Mouse (Mus musculus): ENCODE measurements around the gene Gria3. TPM values are rescaled to one million over a fixed set of nuclear protein-coding genes. Genes with fewer than 3 reads are reported as not detected.

Gria3 gene
- total RNA-seq (2015; ENCODE audit: low replicate concordance): 7.3 and 11.1 TPM in 2 replicates
- 2.6 and 4.3 TPM in 2 replicates for total RNA-seq (2017; ENCODE audit: low replicate concordance)

DNA sequence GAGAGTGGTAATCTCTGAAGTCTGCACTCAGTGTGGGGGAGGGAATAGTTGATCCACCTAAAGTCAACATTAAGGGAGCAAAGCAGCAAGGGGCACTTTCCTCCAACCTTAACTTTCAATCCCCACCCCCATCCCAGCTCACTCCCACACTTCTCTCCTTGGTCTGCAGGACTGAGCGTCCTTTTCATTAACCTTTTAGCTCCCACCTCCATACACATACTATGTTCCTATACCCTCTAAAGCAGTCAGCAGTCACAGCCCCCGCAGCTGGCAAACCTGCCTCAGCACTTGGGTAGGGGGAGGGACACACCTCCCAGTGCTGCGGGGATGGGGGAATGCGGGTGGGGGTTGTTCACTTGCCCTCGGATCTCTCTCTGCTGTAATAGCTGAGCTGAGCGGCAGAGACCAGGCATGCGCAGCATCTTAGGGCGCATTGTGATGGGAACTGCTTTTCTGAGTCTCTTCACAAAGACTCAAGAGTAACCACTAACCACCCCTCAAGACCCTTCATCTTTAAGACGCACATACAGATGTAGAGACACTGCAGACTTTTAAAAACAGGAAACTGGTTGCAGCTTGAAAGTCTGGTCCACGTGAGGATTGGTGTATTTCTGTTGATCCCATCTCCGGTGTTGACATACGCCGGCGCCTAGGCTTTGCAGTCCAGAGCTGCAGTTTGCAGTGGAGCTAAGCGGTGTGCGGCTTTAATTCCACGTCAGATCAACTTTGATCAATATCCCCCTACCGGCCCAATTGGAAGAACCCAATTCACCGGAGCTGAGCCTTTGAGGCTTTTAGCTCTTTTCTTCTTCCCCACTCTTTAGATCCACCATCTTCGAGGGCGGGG is at the start of gene Gria3:
Gria3 (plus strand) TSS at position 797 of the 847 bp plus-strand sequence.
- no peak for ATAC-seq (replicated peaks; ENCODE audit: low FRiP score, poor library complexity, severe bottlenecking)

GRCm38 (mm10) chrX:41387086-41387485 is 13.6 kb upstream of the Gria3 start:
- no peak for ATAC-seq (replicated peaks; ENCODE audit: low FRiP score, poor library complexity, severe bottlenecking)

GRCm38 (mm10) chrX:41389079-41389478 is 11.6 kb upstream of the Gria3 start:
- no peak for ATAC-seq (replicated peaks; ENCODE audit: low FRiP score, poor library complexity, severe bottlenecking)

GRCm38 (mm10) chrX:41398482-41398881 is 2.2 kb upstream of the Gria3 start:
- ATAC-seq (replicated peaks; ENCODE audit: low FRiP score, poor library complexity, severe bottlenecking): no peak

DNA sequence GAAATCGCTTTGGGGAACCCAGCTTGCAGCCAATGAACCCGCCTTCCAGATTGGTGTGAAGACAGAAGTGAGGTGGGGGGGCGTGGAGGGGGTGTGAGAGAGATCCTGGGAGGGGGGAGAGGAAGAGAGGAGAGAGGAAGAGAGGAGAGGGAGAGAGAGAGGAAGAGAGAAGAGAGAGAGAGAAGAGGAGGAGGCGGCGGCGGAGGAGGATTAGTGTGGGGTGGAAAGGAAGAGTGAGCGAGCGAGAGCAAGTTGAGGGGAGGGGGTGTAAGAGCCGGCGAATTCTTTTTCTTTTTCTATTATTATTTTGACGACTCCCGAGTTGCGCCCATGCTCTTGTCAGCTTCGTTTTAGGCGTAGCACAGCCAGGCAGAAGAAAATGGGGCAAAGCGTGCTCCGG is 532 bp downstream of the Gria3 start:
- no peak for ATAC-seq (replicated peaks; ENCODE audit: low FRiP score, poor library complexity, severe bottlenecking)

DNA sequence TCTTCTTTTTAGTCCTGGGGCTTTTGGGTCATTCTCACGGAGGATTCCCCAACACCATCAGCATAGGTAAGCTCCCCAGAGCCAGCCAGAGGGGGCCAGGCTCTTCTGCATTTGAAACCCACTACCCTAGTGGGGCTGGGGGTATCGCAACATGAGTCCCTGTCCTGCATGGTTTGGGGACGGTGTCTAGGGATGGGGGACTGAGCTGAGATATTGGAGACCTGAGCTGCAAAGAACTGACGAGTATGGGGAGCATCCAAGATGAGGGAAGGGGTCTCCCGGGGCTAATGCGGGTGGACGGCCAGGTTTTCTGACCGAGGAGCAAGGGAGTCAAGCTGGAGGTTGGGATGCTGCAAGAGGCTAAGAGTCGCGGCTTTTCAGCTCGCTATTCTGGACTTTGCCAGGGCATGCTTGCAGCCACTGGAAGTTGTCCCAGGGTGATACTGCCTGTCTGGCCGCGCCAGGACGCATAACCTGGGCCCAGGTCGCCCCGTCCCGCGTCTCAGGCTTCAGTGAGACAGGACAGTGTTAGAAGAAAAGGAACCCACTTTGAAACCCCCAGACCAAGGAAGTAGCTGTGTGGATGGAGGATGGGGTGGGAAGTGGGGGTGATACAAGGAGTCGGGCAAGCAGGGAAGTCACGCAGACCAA is 1.1 kb downstream of the Gria3 start:
- no peak for ATAC-seq (replicated peaks; ENCODE audit: low FRiP score, poor library complexity, severe bottlenecking)

DNA sequence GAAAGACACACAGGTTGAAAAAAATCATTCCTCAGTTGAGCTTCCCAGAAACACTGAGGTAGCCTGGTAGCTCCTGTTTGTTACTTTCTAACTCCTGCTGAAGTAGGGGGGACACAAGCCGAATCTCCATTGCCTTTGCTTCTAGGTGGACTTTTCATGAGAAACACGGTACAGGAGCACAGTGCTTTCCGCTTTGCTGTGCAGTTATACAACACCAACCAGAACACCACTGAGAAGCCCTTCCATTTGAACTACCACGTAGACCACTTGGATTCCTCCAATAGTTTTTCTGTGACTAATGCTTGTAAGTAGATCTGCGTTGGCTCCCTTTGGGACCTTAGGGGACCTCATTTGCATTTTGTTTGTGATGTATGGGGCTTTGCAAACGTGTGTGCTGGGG is 2.0 kb downstream of the Gria3 start:
- ATAC-seq (replicated peaks; ENCODE audit: low FRiP score, poor library complexity, severe bottlenecking): no peak

DNA sequence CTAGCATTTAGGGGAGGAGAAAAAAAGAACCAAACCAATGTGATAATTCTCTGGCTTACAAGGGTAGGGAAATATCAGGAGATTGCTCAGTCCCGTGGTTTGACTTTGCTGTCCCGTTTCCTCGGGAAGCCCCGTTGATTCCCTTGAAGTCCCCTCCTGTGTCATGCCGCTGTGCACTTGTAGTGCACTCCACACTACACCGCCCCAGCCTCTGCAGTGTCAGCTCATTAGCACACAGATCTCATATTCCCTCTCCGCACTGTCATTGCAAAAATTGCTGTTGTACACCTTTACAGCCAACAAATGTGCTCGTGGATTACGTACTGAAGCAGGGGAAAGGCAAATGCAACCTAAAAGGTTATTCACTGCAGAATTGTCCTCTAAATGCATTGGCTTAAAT is 5.6 kb downstream of the Gria3 start:
- ATAC-seq (replicated peaks; ENCODE audit: low FRiP score, poor library complexity, severe bottlenecking): no peak

DNA sequence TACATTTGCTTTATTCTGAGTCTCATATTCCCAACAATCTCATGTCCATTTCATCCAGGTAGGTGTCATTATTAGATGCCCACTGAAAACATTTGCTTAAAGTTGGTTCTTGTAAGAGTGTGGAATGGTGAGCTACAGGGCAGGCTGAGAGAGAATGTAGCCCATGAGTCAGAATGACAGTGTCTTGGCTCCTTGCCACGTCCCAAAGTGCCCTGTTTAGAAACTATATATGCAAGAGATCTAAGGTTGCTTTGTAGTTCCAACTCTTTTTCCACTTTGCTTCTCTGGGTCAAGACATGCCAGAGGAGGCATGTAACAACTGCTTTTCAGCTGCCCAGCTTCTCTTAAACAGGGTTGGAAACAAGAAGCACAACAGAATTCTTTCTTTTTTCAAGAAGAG is 9.1 kb downstream of the Gria3 start:
- ATAC-seq (replicated peaks; ENCODE audit: low FRiP score, poor library complexity, severe bottlenecking): no peak

DNA sequence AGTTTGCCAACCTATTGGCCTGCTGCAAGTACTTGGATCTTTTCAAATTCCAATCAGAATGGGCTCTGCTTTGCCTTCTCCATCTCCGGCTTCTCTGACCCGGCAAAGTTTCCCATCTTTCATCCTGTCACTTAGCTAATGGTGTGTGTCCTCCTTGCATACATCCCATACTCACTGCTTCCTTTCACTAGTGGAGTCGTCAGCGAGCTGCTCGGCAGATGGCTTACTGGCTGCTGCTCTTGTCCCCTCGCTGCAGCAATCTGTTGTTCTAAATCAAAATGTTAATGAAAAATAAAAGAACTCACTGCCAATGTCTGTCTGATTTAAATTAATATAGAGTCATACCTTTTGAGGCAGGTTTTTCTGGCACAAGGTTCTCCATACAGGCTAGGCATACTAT is 25.0 kb downstream of the Gria3 start:
- no peak for ATAC-seq (replicated peaks; ENCODE audit: low FRiP score, poor library complexity, severe bottlenecking)

DNA sequence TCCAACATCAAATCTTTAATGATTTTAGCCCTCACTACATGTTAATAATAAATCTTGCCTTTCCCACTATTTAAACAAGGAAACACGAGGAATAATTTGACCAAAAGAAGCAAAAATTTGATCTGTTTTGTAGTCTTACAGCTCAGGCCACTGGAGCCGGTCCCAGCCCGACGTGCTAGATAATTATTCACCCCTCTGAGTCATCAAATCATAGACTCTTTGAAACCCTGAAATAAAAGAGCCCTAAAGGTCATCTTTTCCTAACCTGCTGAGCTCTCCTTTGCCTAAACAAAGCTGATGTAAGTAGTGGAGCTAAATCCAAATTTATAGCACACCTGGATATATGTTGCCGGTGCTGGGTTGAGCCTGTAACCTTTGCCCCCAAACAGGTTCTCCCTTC is 27.4 kb downstream of the Gria3 start:
- no peak for ATAC-seq (replicated peaks; ENCODE audit: low FRiP score, poor library complexity, severe bottlenecking)

DNA sequence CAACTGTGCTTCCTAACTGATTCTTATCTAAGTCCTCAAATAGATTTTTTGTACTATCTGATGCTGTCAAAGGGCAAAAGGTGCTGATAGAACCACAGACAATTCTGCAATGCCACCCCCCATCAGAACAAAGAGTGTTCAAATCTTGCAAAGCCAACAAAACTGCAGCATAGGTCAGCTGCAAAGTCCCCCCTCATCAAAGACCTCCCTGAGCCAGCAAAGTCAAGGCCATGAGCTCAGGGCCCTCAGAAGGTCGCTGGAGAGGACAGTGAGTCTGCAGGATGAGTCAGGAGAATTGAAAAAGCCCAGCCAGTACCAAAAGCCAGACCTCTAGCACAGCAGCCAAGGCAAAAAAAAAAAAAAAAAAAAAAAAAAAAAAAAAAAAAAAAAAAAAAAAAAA is 34.9 kb downstream of the Gria3 start:
- no peak for ATAC-seq (replicated peaks; ENCODE audit: low FRiP score, poor library complexity, severe bottlenecking)

- no peak for ATAC-seq (replicated peaks; ENCODE audit: low FRiP score, poor library complexity, severe bottlenecking)
Measured at GRCm38 (mm10) chrX:41438841-41439240, 38.2 kb downstream of the Gria3 start.

DNA sequence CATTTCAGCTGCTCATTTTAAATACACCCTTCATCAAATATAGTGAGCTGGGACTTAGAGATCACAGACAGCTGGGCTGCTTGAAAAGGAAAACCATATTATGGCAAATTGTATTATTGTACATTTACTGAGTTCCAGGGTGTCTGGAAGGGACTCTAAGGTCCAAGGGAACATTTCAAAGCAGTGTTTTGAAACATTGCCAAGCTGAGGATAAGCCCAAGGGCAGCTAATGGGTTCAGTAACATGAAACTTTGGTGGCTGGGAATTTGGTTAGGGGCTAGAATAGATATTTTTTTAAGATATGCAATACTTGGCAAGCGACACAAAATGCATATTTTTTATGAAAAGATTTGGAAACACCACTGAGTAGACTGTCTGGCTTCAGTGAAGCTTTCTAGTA is 48.2 kb downstream of the Gria3 start:
- no peak for ATAC-seq (replicated peaks; ENCODE audit: low FRiP score, poor library complexity, severe bottlenecking)

DNA sequence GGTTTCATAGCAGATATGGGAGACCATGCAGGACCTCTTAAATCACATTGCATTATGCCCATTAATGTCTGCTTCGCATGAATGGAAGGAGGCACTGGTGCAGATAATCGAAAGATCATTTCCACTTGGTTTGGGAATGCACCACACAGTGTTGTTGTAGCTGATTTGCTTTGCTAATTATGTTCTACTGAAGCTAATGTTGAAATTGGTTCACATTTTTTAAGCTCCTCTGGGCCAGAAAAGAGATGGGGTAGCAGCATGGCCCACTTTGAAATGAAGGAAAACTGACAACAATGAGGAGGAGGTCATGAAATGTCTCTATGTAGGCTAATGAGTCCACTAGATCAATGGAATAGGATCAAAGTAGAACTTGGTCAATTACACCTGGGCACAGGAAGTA is 76.8 kb downstream of the Gria3 start:
- ATAC-seq (replicated peaks; ENCODE audit: low FRiP score, poor library complexity, severe bottlenecking): no peak

DNA sequence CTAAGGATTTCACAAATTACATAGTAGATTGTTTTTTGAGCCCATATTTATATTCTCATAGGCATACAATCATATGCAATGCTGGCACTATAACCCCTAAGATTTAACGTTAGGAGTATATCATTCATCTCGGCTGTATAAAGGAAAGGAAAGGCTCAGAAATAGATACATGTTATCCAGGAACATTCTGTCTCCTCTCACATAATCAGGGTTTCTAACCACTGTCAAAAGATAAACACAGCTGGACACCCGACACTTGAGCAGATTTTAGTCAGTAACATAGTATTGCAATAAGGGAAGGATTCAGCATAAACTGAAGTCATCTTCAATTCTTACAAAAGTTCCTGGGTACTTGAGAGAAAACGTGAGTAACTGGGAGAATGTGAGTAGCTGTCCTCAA is 95.9 kb downstream of the Gria3 start:
- no peak for ATAC-seq (replicated peaks; ENCODE audit: low FRiP score, poor library complexity, severe bottlenecking)

DNA sequence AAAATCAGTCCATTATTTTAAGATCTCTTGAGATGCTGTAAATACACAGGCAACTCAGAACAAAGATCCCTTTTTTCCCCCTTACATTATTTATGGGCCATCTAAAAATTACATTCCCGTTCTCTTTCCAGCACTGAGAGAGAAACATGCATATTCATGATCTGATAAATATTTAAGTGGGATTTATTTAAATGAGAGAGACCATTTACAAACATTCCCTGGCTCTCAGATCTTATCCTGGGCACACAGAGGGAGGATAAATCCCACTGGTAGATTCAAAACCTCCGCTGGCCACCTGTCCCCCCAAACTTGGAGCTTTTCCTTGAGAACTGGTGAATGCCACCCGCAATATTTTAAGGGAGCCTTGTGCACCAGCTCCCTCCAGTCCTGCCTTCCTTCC is 104.7 kb downstream of the Gria3 start:
- no peak for ATAC-seq (replicated peaks; ENCODE audit: low FRiP score, poor library complexity, severe bottlenecking)

GRCm38 (mm10) chrX:41507959-41508358 is 107.3 kb downstream of the Gria3 start:
- ATAC-seq (replicated peaks; ENCODE audit: low FRiP score, poor library complexity, severe bottlenecking): no peak

GRCm38 (mm10) chrX:41514982-41515381 is 114.3 kb downstream of the Gria3 start:
- no peak for ATAC-seq (replicated peaks; ENCODE audit: low FRiP score, poor library complexity, severe bottlenecking)

DNA sequence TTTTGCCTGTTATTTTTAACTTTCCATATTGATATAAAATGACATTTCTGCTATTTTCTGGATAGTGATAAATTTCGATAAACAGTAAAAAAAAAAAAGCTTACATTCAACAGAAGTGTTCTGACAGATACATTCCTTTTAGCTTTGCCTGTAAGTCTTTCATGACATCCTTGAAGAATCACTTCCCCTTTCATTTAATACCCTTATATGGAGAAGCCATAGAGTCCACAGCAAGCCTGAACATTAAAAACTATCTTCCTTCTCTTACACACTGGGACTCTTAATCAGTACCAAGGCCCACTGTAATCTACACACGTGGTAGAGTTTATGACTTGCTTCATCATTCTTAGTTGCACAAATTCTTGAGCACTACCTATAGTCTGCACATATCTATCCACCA is 131.9 kb downstream of the Gria3 start:
- ATAC-seq (replicated peaks; ENCODE audit: low FRiP score, poor library complexity, severe bottlenecking): no peak

GRCm38 (mm10) chrX:41535886-41536285 is 135.2 kb downstream of the Gria3 start:
- no peak for ATAC-seq (replicated peaks; ENCODE audit: low FRiP score, poor library complexity, severe bottlenecking)

All from erythroblast, adult 5-6 weeks (primary cell).